Comparison of ENCODE assay signal across 23 mouse cellular contexts in the genomic region with DNA sequence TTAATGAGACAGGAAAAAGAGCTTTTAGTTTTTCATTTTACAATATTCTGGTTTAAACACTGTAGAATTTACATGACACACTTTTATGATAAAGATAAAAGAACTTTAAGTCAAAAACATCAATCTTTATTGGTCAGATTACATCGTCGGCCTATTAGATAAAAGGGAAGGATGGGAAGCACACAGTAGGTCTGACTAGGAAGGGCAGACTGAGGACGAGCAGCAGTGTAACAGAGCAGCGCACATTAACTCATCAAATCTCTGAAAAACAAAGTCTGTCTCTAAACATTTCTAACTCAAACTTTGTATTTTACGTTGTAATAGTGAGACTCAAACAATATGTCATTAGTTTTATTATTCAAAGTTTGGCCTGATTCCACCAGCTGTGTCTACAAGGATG. TPM values are rescaled to one million over a fixed set of nuclear protein-coding genes. Genes with fewer than 3 reads are reported as not detected.
DNase-seq lines count a peak whose midpoint lies in the region; ATAC-seq and TF ChIP-seq lines count a peak whose summit lies in the region.
"Had no signal": no experiment of that assay in that cellular context is flagged by ENCODE, and none has a peak within 500 bp of the region (broad histone marks: within the 10 kb centered on the region; RNA-seq: fewer than 3 reads in every experiment).

No protein-coding gene starts in this region.

- no peak for TF ChIP-seq RAD21 in CH12.LX (IDR thresholded peaks at IDR 0.05; ENCODE audit: low read depth, low read length)
- TF ChIP-seq RAD21 in MEL (IDR thresholded peaks at IDR 0.05; ENCODE audit: low read depth, low read length) = no peak

- TF ChIP-seq POLR2A in CH12.LX (IDR thresholded peaks at IDR 0.05; ENCODE audit: low read depth, low read length) = no peak
- no peak for TF ChIP-seq POLR2A in MEL (IDR thresholded peaks at IDR 0.05; ENCODE audit: control insufficient read depth in 1 of 2, insufficient read depth in 1 of 2, low read depth in 1 of 2, low read length in 2 of 2, poor library complexity in 1 of 2)

- peak; percentile 6 for DNase-seq in kidney, postnatal 0 days (ENCODE audit: low spot score)
- peak; percentile 7 for DNase-seq in lung, embryonic 14.5 days
- no peak for DNase-seq in lung, postnatal 14 days
- DNase-seq in CH12.LX (ENCODE audit: extremely low read depth) (no peak), MEL (ENCODE audit: low read depth, low spot score) (no peak)
- no peak for DNase-seq in midbrain, postnatal 0 days (ENCODE audit: low spot score)
- DNase-seq in spleen, postnatal 10 days (ENCODE audit: low spot score in 2 of 2) = no peak
- DNase-seq: adrenal gland, adult 2 months; adrenal gland, adult 8-10 months; adrenal gland, postnatal 10 days; adrenal gland, postnatal 14 days; adrenal gland, postnatal 25 days; adrenal gland, postnatal 36 days; B cell, adult 2 months; cerebellum, adult 11 months; cerebellum, adult 11-12 months; cerebellum, adult 18-20 months; cerebellum, adult 2 months had no signal

- no peak overlapping the region for H3K4me2 ChIP-seq in kidney, postnatal 0 days (ENCODE audit: low read length)
- H3K4me2 ChIP-seq in kidney, embryonic 14.5 days (replicated peaks; ENCODE audit: low read depth, low read length) = no peak overlapping the region
- H3K4me2 ChIP-seq in lung, embryonic 14.5 days = no peak overlapping the region
- H3K4me2 ChIP-seq in CH12.LX (ENCODE audit: insufficient read depth, low read depth, poor library complexity, severe bottlenecking) = no peak overlapping the region
- H3K4me2 ChIP-seq in midbrain, postnatal 0 days (ENCODE audit: low read depth, low read length, poor library complexity, severe bottlenecking) = no peak overlapping the region

- no peak for ATAC-seq in kidney, postnatal 0 days (replicated peaks; ENCODE audit: low FRiP score, low read depth)
- ATAC-seq in kidney, embryonic 14.5 days (ENCODE audit: low FRiP score, low TSS enrichment) = no peak
- ATAC-seq in lung, embryonic 14.5 days (ENCODE audit: insufficient read depth) = no peak
- no peak for ATAC-seq in midbrain, postnatal 0 days (ENCODE audit: low FRiP score)
- ATAC-seq: activated CD4-positive, CD25-positive, alpha-beta regulatory T cell, adult 4 months; CD4-positive, CD25-positive, alpha-beta regulatory T cell, adult 4 months; Patski had no signal

- TF ChIP-seq EP300 in CH12.LX (IDR thresholded peaks at IDR 0.05; ENCODE audit: low read length) (no peak), MEL (IDR thresholded peaks at IDR 0.05; ENCODE audit: low read depth in 1 of 2, low read length in 2 of 2) (no peak)

- WGBS in kidney, postnatal 0 days = 81% methylated on average over 5 of the region's 5 CpGs
- 89% methylated on average over 5 of the region's 5 CpGs for WGBS in kidney, embryonic 14.5 days
- WGBS in lung, embryonic 14.5 days = 87% methylated on average over 5 of the region's 5 CpGs
- WGBS in midbrain, postnatal 0 days = 98% methylated on average over 5 of the region's 5 CpGs

- in situ Hi-C loops in CH12.LX (cut with MboI; ENCODE audit: low pct_ligation_motif_present, low pct_unique_long_range_greater_than_20kb, low sequenced_read_pairs) = no loop called here

- no peaks in the 10 kb centered on the region for H3K4me1 ChIP-seq in kidney, postnatal 0 days (replicated peaks; ENCODE audit: insufficient read depth, low read length)
- H3K4me1 ChIP-seq in kidney, embryonic 14.5 days (ENCODE audit: control insufficient read depth, insufficient read depth, low read length) = no peaks in the 10 kb centered on the region
- H3K4me1 ChIP-seq in lung, embryonic 14.5 days (ENCODE audit: insufficient read depth) = no peaks in the 10 kb centered on the region
- peaks cover 6 to 13% of the 10 kb centered on the region in 2 experiments for H3K4me1 ChIP-seq in CH12.LX (ENCODE audit: control insufficient read depth in 1 of 2, insufficient read depth in 2 of 2)
- H3K4me1 ChIP-seq in MEL (ENCODE audit: control insufficient read depth in 1 of 2, insufficient read depth in 2 of 2, low read length in 2 of 2) = peaks cover 11 to 13% of the 10 kb centered on the region in 2 experiments
- H3K4me1 ChIP-seq in midbrain, postnatal 0 days (ENCODE audit: insufficient read depth, low read length) = no peaks in the 10 kb centered on the region

- dilution Hi-C loops in CH12.LX (cut with MboI; ENCODE audit: extremely low pct_ligation_motif_present, extremely low pct_unique_long_range_greater_than_20kb, low sequenced_read_pairs) = no loop called here

- peaks cover 25% of the 10 kb centered on the region for H3K36me3 ChIP-seq in kidney, postnatal 0 days (ENCODE audit: insufficient read depth, low read length)
- peaks cover 60% of the 10 kb centered on the region for H3K36me3 ChIP-seq in kidney, embryonic 14.5 days (ENCODE audit: control insufficient read depth, insufficient read depth, low read length)
- peaks cover 72% of the 10 kb centered on the region for H3K36me3 ChIP-seq in lung, embryonic 14.5 days (ENCODE audit: insufficient read depth)
- peaks cover 32 to 73% of the 10 kb centered on the region in 2 experiments for H3K36me3 ChIP-seq in CH12.LX (replicated peaks in 1 of 2; ENCODE audit: control insufficient read depth in 1 of 2, insufficient read depth in 1 of 2, low read length in 1 of 2)
- H3K36me3 ChIP-seq in MEL (ENCODE audit: control insufficient read depth in 1 of 2, insufficient read depth in 2 of 2, low read length in 2 of 2) = peaks cover 25 to 57% of the 10 kb centered on the region in 2 experiments
- peaks cover 17% of the 10 kb centered on the region for H3K36me3 ChIP-seq in midbrain, postnatal 0 days (ENCODE audit: insufficient read depth, low read length)

- H3K9ac ChIP-seq in kidney, postnatal 0 days (ENCODE audit: low read depth, low read length) = no peak overlapping the region
- H3K9ac ChIP-seq in kidney, embryonic 14.5 days (ENCODE audit: low read depth, low read length) = no peak overlapping the region
- no peak overlapping the region for H3K9ac ChIP-seq in lung, embryonic 14.5 days
- H3K9ac ChIP-seq in CH12.LX (ENCODE audit: insufficient read depth, low read depth) (no peak overlapping the region), MEL (ENCODE audit: control insufficient read depth, low read depth, low read length, poor library complexity, severe bottlenecking) (no peak overlapping the region)
- no peak overlapping the region for H3K9ac ChIP-seq in midbrain, postnatal 0 days (replicated peaks; ENCODE audit: low read length, poor library complexity, severe bottlenecking)

- H3K4me3 ChIP-seq in kidney, postnatal 0 days (replicated peaks; ENCODE audit: low read depth, low read length) = no peak overlapping the region
- H3K4me3 ChIP-seq in kidney, embryonic 14.5 days (ENCODE audit: low read length) = no peak overlapping the region
- H3K4me3 ChIP-seq in lung, embryonic 14.5 days (ENCODE audit: low read depth, low read length) = no peak overlapping the region
- no peak overlapping the region for H3K4me3 ChIP-seq in CH12.LX (replicated peaks in 1 of 3; ENCODE audit: low read depth in 2 of 3, low read length in 2 of 3, poor library complexity in 1 of 3)
- no peak overlapping the region for H3K4me3 ChIP-seq in MEL (ENCODE audit: control insufficient read depth in 1 of 2, insufficient read depth in 1 of 2, low read depth in 2 of 2, low read length in 2 of 2)
- H3K4me3 ChIP-seq in midbrain, postnatal 0 days (ENCODE audit: low read depth, low read length) = no peak overlapping the region

- no peaks in the 10 kb centered on the region for H3K9me3 ChIP-seq in kidney, postnatal 0 days (replicated peaks; ENCODE audit: low read length)
- no peaks in the 10 kb centered on the region for H3K9me3 ChIP-seq in kidney, embryonic 14.5 days (ENCODE audit: control insufficient read depth, low read length)
- no peaks in the 10 kb centered on the region for H3K9me3 ChIP-seq in lung, embryonic 14.5 days (ENCODE audit: low read depth, low read length)
- H3K9me3 ChIP-seq in CH12.LX (replicated peaks; ENCODE audit: low read length) = no peaks in the 10 kb centered on the region
- no peaks in the 10 kb centered on the region for H3K9me3 ChIP-seq in MEL (replicated peaks; ENCODE audit: insufficient read depth, low read length)
- H3K9me3 ChIP-seq in midbrain, postnatal 0 days (ENCODE audit: low read length) = no peaks in the 10 kb centered on the region
- H3K9me3 ChIP-seq: G1E had no signal

- no peak overlapping the region for H3K27ac ChIP-seq in kidney, postnatal 0 days
- H3K27ac ChIP-seq in kidney, embryonic 14.5 days (ENCODE audit: low read depth, low read length) = no peak overlapping the region
- H3K27ac ChIP-seq in lung, embryonic 14.5 days (ENCODE audit: low read depth) = no peak overlapping the region
- H3K27ac ChIP-seq in CH12.LX (ENCODE audit: insufficient read depth, low read depth) (no peak overlapping the region), MEL (ENCODE audit: control insufficient read depth, low read depth, low read length) (no peak overlapping the region)
- H3K27ac ChIP-seq in midbrain, postnatal 0 days (ENCODE audit: low read depth, low read length) = no peak overlapping the region

- H3K27me3 ChIP-seq in kidney, postnatal 0 days (ENCODE audit: insufficient read depth, low read length) = no peaks in the 10 kb centered on the region
- no peaks in the 10 kb centered on the region for H3K27me3 ChIP-seq in kidney, embryonic 14.5 days (ENCODE audit: control insufficient read depth, insufficient read depth, low read length)
- no peaks in the 10 kb centered on the region for H3K27me3 ChIP-seq in lung, embryonic 14.5 days (ENCODE audit: insufficient read depth, low read length)
- no peaks in the 10 kb centered on the region for H3K27me3 ChIP-seq in CH12.LX (replicated peaks)
- H3K27me3 ChIP-seq in MEL (ENCODE audit: control insufficient read depth in 1 of 2, insufficient read depth in 2 of 2, low read length in 2 of 2) = no peaks in the 10 kb centered on the region
- no peaks in the 10 kb centered on the region for H3K27me3 ChIP-seq in midbrain, postnatal 0 days (ENCODE audit: insufficient read depth, low read length)
- H3K27me3 ChIP-seq: Patski had no signal

- no peak for TF ChIP-seq CTCF in kidney, postnatal 0 days (IDR thresholded peaks at IDR 0.05; ENCODE audit: low read depth)
- TF ChIP-seq CTCF in lung, embryonic 14.5 days (IDR thresholded peaks at IDR 0.05; ENCODE audit: low read depth) = no peak
- TF ChIP-seq CTCF in CH12.LX (conservative IDR thresholded peaks at IDR 0.05 in 1 of 2, IDR thresholded peaks at IDR 0.05 in 1 of 2; ENCODE audit: low read depth in 2 of 2, low read length in 2 of 2) (no peak), MEL (IDR thresholded peaks at IDR 0.05 in 2 of 3, conservative IDR thresholded peaks at IDR 0.05 in 1 of 3; ENCODE audit: control insufficient read depth in 1 of 3, insufficient read depth in 1 of 3, low read depth in 2 of 3, low read length in 3 of 3, poor library complexity in 1 of 3, severe bottlenecking in 1 of 3) (no peak)
- no peak for TF ChIP-seq CTCF in midbrain, postnatal 0 days (IDR thresholded peaks at IDR 0.05)

- H3K79me2 ChIP-seq in CH12.LX (replicated peaks; ENCODE audit: control insufficient read depth, extremely low read depth, insufficient read depth, poor library complexity, severe bottlenecking) (no peaks in the 10 kb centered on the region; the same call in 1 of the 2 replicates), MEL (ENCODE audit: control insufficient read depth, insufficient read depth, low read length, poor library complexity) (no peaks in the 10 kb centered on the region; the same call in 1 of the 2 replicates)

RNA-seq across cellular contexts. Expression of gene Ccnb2, which starts 27.7 kb away (rescaled TPM):
- polyA plus RNA-seq in kidney, postnatal 0 days (2015; fragmentation: Nextera tagmentation; extraction: Ambion mirVana) = 127 and 130 TPM in 2 replicates
- polyA plus RNA-seq in kidney, embryonic 14.5 days (2014; fragmentation: Nextera tagmentation; extraction: Ambion mirVana) = 234 and 264 TPM in 2 replicates
- polyA plus RNA-seq in lung, embryonic 14.5 days (2014; fragmentation: Nextera tagmentation; extraction: Ambion mirVana) = 247 and 251 TPM in 2 replicates
- total RNA-seq in CH12.LX (2012; rRNA removed) (102 and 104 TPM in 2 replicates), CH12.LX (2014; rRNA removed) (130 and 138 TPM in 2 replicates), MEL (2012; rRNA removed) (86.5 and 103 TPM in 2 replicates)
- polyA plus RNA-seq in CH12.LX (2012; ENCODE audit: insufficient read length, low read depth) (74.2 and 83.9 TPM in 2 replicates), MEL (2012; ENCODE audit: insufficient read depth in 1 of 2, insufficient read length in 2 of 2, low read depth in 1 of 2, low replicate concordance in 2 of 2, missing spikeins in 1 of 2) (100 to 1,000 TPM in 1 of 2 experiments, 10 to 100 TPM in 1; 97.0 to 128 TPM)
- 5.6 and 10.9 TPM in 2 replicates for total RNA-seq in midbrain, postnatal 0 days (2014; rRNA removed)
- polyA plus RNA-seq in midbrain, postnatal 0 days (2015; fragmentation: Nextera tagmentation; extraction: Ambion mirVana) = 8.6 and 9.9 TPM in 2 replicates

RNA-seq across cellular contexts. Expression of gene Rnf111, which starts 54.5 kb away (rescaled TPM):
- polyA plus RNA-seq in kidney, postnatal 0 days (2015; fragmentation: Nextera tagmentation; extraction: Ambion mirVana) = 21.7 and 23.1 TPM in 2 replicates
- 29.0 and 36.9 TPM in 2 replicates for polyA plus RNA-seq in kidney, embryonic 14.5 days (2014; fragmentation: Nextera tagmentation; extraction: Ambion mirVana)
- 28.5 and 29.2 TPM in 2 replicates for polyA plus RNA-seq in lung, embryonic 14.5 days (2014; fragmentation: Nextera tagmentation; extraction: Ambion mirVana)
- total RNA-seq in CH12.LX (2012; rRNA removed) = 10.4 and 10.8 TPM in 2 replicates
- 11.8 and 12.2 TPM in 2 replicates for total RNA-seq in CH12.LX (2014; rRNA removed)
- polyA plus RNA-seq in CH12.LX (2012; ENCODE audit: insufficient read length, low read depth) = 15.3 and 17.6 TPM in 2 replicates
- total RNA-seq in MEL (2012; rRNA removed) = 25.2 and 25.4 TPM in 2 replicates
- 10 to 100 TPM; 46.0 to 88.2 TPM for polyA plus RNA-seq in MEL (2012; ENCODE audit: insufficient read depth in 1 of 2, insufficient read length in 2 of 2, low read depth in 1 of 2, low replicate concordance in 2 of 2, missing spikeins in 1 of 2)
- 38.3 and 39.6 TPM in 2 replicates for total RNA-seq in midbrain, postnatal 0 days (2014; rRNA removed)
- polyA plus RNA-seq in midbrain, postnatal 0 days (2015; fragmentation: Nextera tagmentation; extraction: Ambion mirVana) = 16.7 and 17.1 TPM in 2 replicates

Comparison
In these comparisons a context has a peak if more than half of its experiments do, and no peak if none do; other contexts are left out.
1. DNase-seq: peak in kidney, postnatal 0 days (single experiment) and lung, embryonic 14.5 days (single experiment); none in lung, postnatal 14 days (single experiment), CH12.LX (single experiment), MEL (single experiment), midbrain, postnatal 0 days (single experiment) and spleen, postnatal 10 days (0 of 2).